Mouse (Mus musculus): ENCODE results near the gene Retreg2. TPM values are rescaled to one million over a fixed set of nuclear protein-coding genes. Genes with fewer than 3 reads are reported as not detected.

Gene Retreg2
- polyA plus RNA-seq, 1 experiment from 2014 or later: 55.8 TPM

- Histone ChIP-seq H3K27me3 (no peaks in the 10 kb centered on the region), H3K27ac (replicated peaks) (peak overlapping the region; percentile 95), H3K4me2 (peak overlapping the region; percentile 88), H3K9ac (peak overlapping the region; percentile 97), H3K4me3 (replicated peaks) (peak overlapping the region; percentile 89), H3K9me3 (replicated peaks) (no peaks in the 10 kb centered on the region), H3K36me3 (replicated peaks) (peaks cover 47% of the 10 kb centered on the region), H3K4me1 (replicated peaks) (peaks cover 52% of the 10 kb centered on the region)
- no peak; the same call in 1 of the 2 replicates for ATAC-seq (ENCODE audit: insufficient read depth)
- 38% methylated on average over 5 of the region's 5 CpGs for WGBS (ENCODE audit: insufficient replicate concordance)
These were observed 48.7 kb downstream of the Retreg2 start for GRCm38 (mm10) chr1:75191258-75191621.

DNA sequence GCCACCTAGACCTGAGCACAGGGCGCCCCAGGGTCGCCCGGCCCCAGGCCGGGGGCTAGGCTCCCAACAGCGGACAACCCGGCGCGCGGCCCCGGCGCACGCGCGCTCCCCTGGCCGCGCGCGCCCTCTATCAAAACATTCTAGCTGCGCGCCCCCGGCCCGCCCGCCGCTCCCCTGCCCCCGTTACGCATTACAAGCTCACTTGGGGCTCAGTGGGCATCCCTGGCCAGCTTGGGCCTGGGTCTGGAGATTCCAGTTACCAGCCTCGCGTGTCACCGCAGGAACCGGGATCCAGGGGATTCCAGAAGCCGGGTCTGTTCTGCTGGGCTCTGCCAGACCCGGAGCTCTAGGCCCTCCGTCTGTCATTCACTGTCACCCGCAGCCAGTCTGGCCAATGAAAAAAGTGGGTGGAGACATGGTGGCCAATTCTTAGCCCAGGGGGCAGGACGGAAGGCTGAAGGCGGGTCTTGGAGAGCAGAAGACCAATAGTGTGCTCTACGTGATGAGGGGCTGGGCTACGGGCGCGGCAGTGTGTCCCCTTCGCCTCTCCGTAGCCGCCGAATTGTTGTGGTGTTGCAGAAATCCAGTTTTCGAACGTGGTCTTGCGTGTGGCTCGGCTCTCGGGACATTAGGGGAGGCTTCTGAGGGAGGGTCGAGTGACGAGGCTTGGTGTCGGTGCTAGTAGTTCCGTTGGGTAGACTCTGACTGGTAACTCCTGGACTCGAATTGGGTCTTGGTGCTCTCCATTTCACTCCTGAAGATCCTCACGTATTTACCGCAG is 49.2 kb downstream of the Retreg2 start, which contains the start of the genes Ankzf1 and Atg9a:
TSS of gene Ankzf1 (plus strand) at position 530 of the 781 bp plus-strand sequence.
TSS of gene Atg9a (minus strand) at position 575 of the 781 bp plus-strand sequence.
- Histone ChIP-seq H3K9ac (peak within 1 kb of the TSS; percentile 97), H3K4me3 (replicated peaks) (peak within 1 kb of the TSS; percentile 89), H3K4me1 (replicated peaks) (peaks cover 52% of the 10 kb centered on the region), H3K27me3 (no peaks in the 10 kb centered on the region), H3K4me2 (peak within 1 kb of the TSS; percentile 88), H3K9me3 (replicated peaks) (no peaks in the 10 kb centered on the region), H3K27ac (replicated peaks) (peak within 1 kb of the TSS; percentile 95), H3K36me3 (replicated peaks) (peaks cover 47% of the 10 kb centered on the region)
- ATAC-seq (ENCODE audit: insufficient read depth): peak; percentile 98
- under 1% methylated on average over 55 of the region's 56 CpGs for WGBS (ENCODE audit: insufficient replicate concordance)

GRCm38 (mm10) chr1:75192452-75192851 is 49.9 kb downstream of the Retreg2 start:
- H3K9me3 ChIP-seq (replicated peaks): no peaks in the 10 kb centered on the region
- peaks cover 51% of the 10 kb centered on the region for H3K4me1 ChIP-seq (replicated peaks)
- peak overlapping the region; percentile 89 for H3K4me3 ChIP-seq (replicated peaks)
- peaks cover 46% of the 10 kb centered on the region for H3K36me3 ChIP-seq (replicated peaks)
- no peaks in the 10 kb centered on the region for H3K27me3 ChIP-seq
- H3K27ac ChIP-seq (replicated peaks): peak overlapping the region; percentile 95
- H3K4me2 ChIP-seq: peak overlapping the region; percentile 88
- peak; percentile 40 for ATAC-seq (ENCODE audit: insufficient read depth)
- under 1% methylated on average over 19 of the region's 19 CpGs for WGBS (ENCODE audit: insufficient replicate concordance)
- H3K9ac ChIP-seq: peak overlapping the region; percentile 71

Other genes starting within 250 kb of the Retreg2 start
- gene Cryba2, start 249.6 kb upstream of the Retreg2 start, polyA plus RNA-seq (2015; fragmentation: Nextera tagmentation; extraction: Ambion mirVana): not detected in 2 replicates
- not detected in 2 replicates for gene Cfap65, start 207.2 kb upstream of the Retreg2 start, polyA plus RNA-seq (2015; fragmentation: Nextera tagmentation; extraction: Ambion mirVana)
- 2.4 and 3.1 TPM in 2 replicates for gene Ihh, start 191.1 kb upstream of the Retreg2 start, polyA plus RNA-seq (2015; fragmentation: Nextera tagmentation; extraction: Ambion mirVana)
- 5.8 and 6.2 TPM in 2 replicates for gene Nhej1, start 17.6 kb upstream of the Retreg2 start, polyA plus RNA-seq (2015; fragmentation: Nextera tagmentation; extraction: Ambion mirVana)
- 2.1 and 2.3 TPM in 2 replicates for gene Slc23a3, start 8.9 kb upstream of the Retreg2 start, polyA plus RNA-seq (2015; fragmentation: Nextera tagmentation; extraction: Ambion mirVana)
- 48.8 and 54.7 TPM in 2 replicates for gene Cnppd1, start 67 bp upstream of the Retreg2 start, polyA plus RNA-seq (2015; fragmentation: Nextera tagmentation; extraction: Ambion mirVana)
- gene Zfand2b, start 25.9 kb downstream of the Retreg2 start, polyA plus RNA-seq (2015; fragmentation: Nextera tagmentation; extraction: Ambion mirVana): 43.4 and 44.5 TPM in 2 replicates
- gene Abcb6, start 37.6 kb downstream of the Retreg2 start, polyA plus RNA-seq (2015; fragmentation: Nextera tagmentation; extraction: Ambion mirVana): 60.5 and 63.3 TPM in 2 replicates
- gene Ankzf1, start 49.4 kb downstream of the Retreg2 start, polyA plus RNA-seq (2015; fragmentation: Nextera tagmentation; extraction: Ambion mirVana): 9.7 and 10.0 TPM in 2 replicates
- 24.1 and 28.1 TPM in 2 replicates for gene Atg9a, start 49.4 kb downstream of the Retreg2 start, polyA plus RNA-seq (2015; fragmentation: Nextera tagmentation; extraction: Ambion mirVana)
- gene Glb1l, start 68.0 kb downstream of the Retreg2 start, polyA plus RNA-seq (2015; fragmentation: Nextera tagmentation; extraction: Ambion mirVana): 3.2 and 4.5 TPM in 2 replicates
- 80.2 and 84.8 TPM in 2 replicates for gene Stk16, start 68.1 kb downstream of the Retreg2 start, polyA plus RNA-seq (2015; fragmentation: Nextera tagmentation; extraction: Ambion mirVana)
- 372 and 392 TPM in 2 replicates for gene Tuba4a, start 77.1 kb downstream of the Retreg2 start, polyA plus RNA-seq (2015; fragmentation: Nextera tagmentation; extraction: Ambion mirVana)
- not detected in 2 replicates for gene A630095N17Rik, start 89.3 kb downstream of the Retreg2 start, polyA plus RNA-seq (2015; fragmentation: Nextera tagmentation; extraction: Ambion mirVana)
- gene Dnajb2, start 93.6 kb downstream of the Retreg2 start, polyA plus RNA-seq (2015; fragmentation: Nextera tagmentation; extraction: Ambion mirVana): 28.9 and 32.4 TPM in 2 replicates
- gene Ptprn, start 121.7 kb downstream of the Retreg2 start, polyA plus RNA-seq (2015; fragmentation: Nextera tagmentation; extraction: Ambion mirVana): 0.05 and 0.13 TPM in 2 replicates
- gene Resp18, start 135.6 kb downstream of the Retreg2 start, polyA plus RNA-seq (2015; fragmentation: Nextera tagmentation; extraction: Ambion mirVana): not detected in 2 replicates
- gene Dnpep, start 175.2 kb downstream of the Retreg2 start, polyA plus RNA-seq (2015; fragmentation: Nextera tagmentation; extraction: Ambion mirVana): 52.1 and 57.4 TPM in 2 replicates
- gene Des, start 217.6 kb downstream of the Retreg2 start, polyA plus RNA-seq (2015; fragmentation: Nextera tagmentation; extraction: Ambion mirVana): 10.3 and 12.8 TPM in 2 replicates
- gene Speg, start 232.5 kb downstream of the Retreg2 start, polyA plus RNA-seq (2015; fragmentation: Nextera tagmentation; extraction: Ambion mirVana): 8.7 and 9.4 TPM in 2 replicates

Data from liver, embryonic 15.5 days (tissue).